Mouse (Mus musculus) hindbrain, embryonic 13.5 days (tissue): ENCODE results near the gene Ccndbp1. TPM values are rescaled to one million over a fixed set of nuclear protein-coding genes. Genes with fewer than 3 reads are reported as not detected.

Experiments used
- ATAC-seq: fragments of 200-750 bp; cut with Nextera tagmentation; 2 replicates; pipeline ENCODE4 v1.8.0; 2017; ENCODE audit warnings: moderate TSS enrichment; ENCODE audit not compliant: low FRiP score
- H3K27ac ChIP-seq: fragments of 300-500 bp; sonication (generic); 2 replicates; pipeline ENCODE4 v1.5.1; 2015; ENCODE audit warnings: inconsistent platforms, mild to moderate bottlenecking, moderate library complexity
- H3K27me3 ChIP-seq: fragments of 300-500 bp; sonication (generic); 2 replicates; pipeline ENCODE4 v1.6.1; 2015; ENCODE audit warnings: mild to moderate bottlenecking, inconsistent platforms
- H3K36me3 ChIP-seq: fragments of 300-500 bp; sonication (generic); 2 replicates; pipeline ENCODE4 v1.6.1; 2015; ENCODE audit warnings: mild to moderate bottlenecking, inconsistent platforms
- H3K4me1 ChIP-seq: fragments of 300-500 bp; sonication (generic); replicated peaks from 2 replicates; pipeline ENCODE4 v1.6.1; 2015; ENCODE audit warnings: inconsistent platforms
- H3K4me2 ChIP-seq: fragments of 300-500 bp; sonication (generic); 2 replicates; pipeline ENCODE4 v1.6.1; 2015; ENCODE audit warnings: inconsistent platforms, mild to moderate bottlenecking, moderate library complexity
- H3K4me3 ChIP-seq: fragments of 300-500 bp; sonication (generic); 2 replicates; pipeline ENCODE4 v1.5.1; 2015; ENCODE audit warnings: mild to moderate bottlenecking, inconsistent platforms
- H3K9ac ChIP-seq: fragments of 300-500 bp; sonication (generic); 2 replicates; pipeline ENCODE4 v1.6.1; 2015; ENCODE audit warnings: mild to moderate bottlenecking, inconsistent platforms
- H3K9me3 ChIP-seq: fragments of 300-500 bp; sonication (generic); 2 replicates; pipeline ENCODE4 v1.6.1; 2016; ENCODE audit warnings: inconsistent platforms
- WGBS: fragments of 180-500 bp; shearing (Covaris S2); methylation state at CpG from one replicate; pipeline ENCODE4 v1.1.7; 2015; 5-methylcytosine and 5-hydroxymethylcytosine counted together
- microRNA-seq: library from miRNA; unstranded; fragments of <30 nt; microRNA quantifications from one replicate; pipeline ENCODE4, GENCODE M21; 2016
- polyA plus RNA-seq: library from polyadenylated mRNA; unstranded; fragments of >200 nt; fragmentation: Nextera tagmentation; extraction: Ambion mirVana; gene quantifications from 2 replicates; pipeline ENCODE4 v1.2.1, GENCODE M21; 2015

Gene Ccndbp1
- polyA plus RNA-seq, 1 experiment from 2014 or later: 78.0 TPM

- Histone ChIP-seq H3K9ac (no peak overlapping the region), H3K36me3 (no peaks in the 10 kb centered on the region), H3K4me1 (no peaks in the 10 kb centered on the region), H3K4me3 (no peak overlapping the region), H3K4me2 (no peak overlapping the region), H3K9me3 (no peaks in the 10 kb centered on the region), H3K27ac (no peak overlapping the region), H3K27me3 (no peaks in the 10 kb centered on the region)
- WGBS: 94% methylated on average over 5 of the region's 5 CpGs
- no peak for ATAC-seq
These were observed 44.0 kb downstream of the Ccndbp1 start for GRCm38 (mm10) chr2:121052176-121052575.

- no peaks in the 10 kb centered on the region for H3K27me3 ChIP-seq
- H3K9ac ChIP-seq: no peak overlapping the region
- WGBS: 80% methylated on average over 2 of the region's 2 CpGs
- no peaks in the 10 kb centered on the region for H3K36me3 ChIP-seq
- H3K27ac ChIP-seq: no peak overlapping the region
- ATAC-seq: no peak
- no peak overlapping the region for H3K4me2 ChIP-seq
- no peaks in the 10 kb centered on the region for H3K4me1 ChIP-seq
- H3K9me3 ChIP-seq: no peaks in the 10 kb centered on the region
- no peak overlapping the region for H3K4me3 ChIP-seq
These were observed 45.9 kb downstream of the Ccndbp1 start for GRCm38 (mm10) chr2:121054060-121054459.

GRCm38 (mm10) chr2:121055915-121056314, 47.7 kb downstream of the Ccndbp1 start:
- no peaks in the 10 kb centered on the region for H3K9me3 ChIP-seq
- WGBS: 92% methylated on average over 6 of the region's 6 CpGs
- no peaks in the 10 kb centered on the region for H3K27me3 ChIP-seq
- no peak for ATAC-seq
- H3K4me1 ChIP-seq: no peaks in the 10 kb centered on the region
- no peak overlapping the region for H3K4me3 ChIP-seq
- no peak overlapping the region for H3K4me2 ChIP-seq
- no peak overlapping the region for H3K9ac ChIP-seq
- H3K27ac ChIP-seq: no peak overlapping the region
- H3K36me3 ChIP-seq: no peaks in the 10 kb centered on the region

GRCm38 (mm10) chr2:121057997-121058396, 49.8 kb downstream of the Ccndbp1 start:
- Histone ChIP-seq H3K27ac (no peak overlapping the region), H3K4me1 (no peaks in the 10 kb centered on the region), H3K9ac (no peak overlapping the region), H3K27me3 (no peaks in the 10 kb centered on the region), H3K4me2 (no peak overlapping the region), H3K4me3 (no peak overlapping the region), H3K36me3 (no peaks in the 10 kb centered on the region), H3K9me3 (no peaks in the 10 kb centered on the region)
- ATAC-seq: no peak
- 72% methylated on average over 6 of the region's 6 CpGs for WGBS

- Histone ChIP-seq H3K27ac (no peak overlapping the region), H3K4me3 (no peak overlapping the region), H3K4me1 (no peaks in the 10 kb centered on the region), H3K9me3 (no peaks in the 10 kb centered on the region), H3K27me3 (no peaks in the 10 kb centered on the region), H3K4me2 (no peak overlapping the region), H3K36me3 (no peaks in the 10 kb centered on the region), H3K9ac (no peak overlapping the region)
- no peak for ATAC-seq
- WGBS: 90% methylated on average over 2 of the region's 2 CpGs
These were observed 53.1 kb downstream of the Ccndbp1 start for GRCm38 (mm10) chr2:121061315-121061714.

Small RNA genes within 50 kb of the gene (microRNA-seq; reads per million reads assigned to microRNA genes)
- gene Gm44325: not detected

Other genes starting within 250 kb of the Ccndbp1 start
- gene Cdan1, start 158.3 kb upstream of the Ccndbp1 start, polyA plus RNA-seq: 4.7 and 6.1 TPM in 2 replicates
- gene Ttbk2, start 157.8 kb upstream of the Ccndbp1 start, polyA plus RNA-seq: 10.7 and 12.3 TPM in 2 replicates
- gene Ubr1, start 37.7 kb upstream of the Ccndbp1 start, polyA plus RNA-seq: 35.3 and 35.9 TPM in 2 replicates
- gene Tmem62, start 31.4 kb upstream of the Ccndbp1 start, polyA plus RNA-seq: 9.6 and 11.1 TPM in 2 replicates
- 0.47 and 0.48 TPM in 2 replicates for gene Epb42, start 28.7 kb downstream of the Ccndbp1 start, polyA plus RNA-seq
- gene Tgm5, start 77.4 kb downstream of the Ccndbp1 start, polyA plus RNA-seq: 0.09 TPM in 1 of 2 replicates, not detected in the other
- not detected in 2 replicates for gene Tgm7, start 101.4 kb downstream of the Ccndbp1 start, polyA plus RNA-seq
- 32.0 and 33.0 TPM in 2 replicates for gene Adal, start 132.0 kb downstream of the Ccndbp1 start, polyA plus RNA-seq
- gene Lcmt2, start 132.2 kb downstream of the Ccndbp1 start, polyA plus RNA-seq: 23.9 and 24.5 TPM in 2 replicates
- gene Tubgcp4, start 162.3 kb downstream of the Ccndbp1 start, polyA plus RNA-seq: 55.4 and 56.3 TPM in 2 replicates
- gene Zscan29, start 162.7 kb downstream of the Ccndbp1 start, polyA plus RNA-seq: 8.3 and 9.9 TPM in 2 replicates